Mouse (Mus musculus): ENCODE data around the gene Txnrd1.

- no peak for TF ChIP-seq CTCF (IDR thresholded peaks at IDR 0.05; ENCODE audit: borderline replicate concordance, extremely low read depth, insufficient read depth, insufficient read length)
- no peak for TF ChIP-seq POLR2A (IDR thresholded peaks at IDR 0.05; ENCODE audit: borderline replicate concordance, extremely low read depth, insufficient read depth, insufficient read length, poor library complexity, severe bottlenecking)
Measured at GRCm38 (mm10) chr10:82807238-82807637, 26.5 kb upstream of the Txnrd1 start.

Measured in brain, embryonic 14.5 days (tissue).